Mouse (Mus musculus) lung, adult 2 months (tissue): Measurements from ENCODE around the gene Nrxn3.

Experiments
- CTCF ChIP-seq: fragments of 200-500 bp; IDR thresholded peaks from 2 replicates; pipeline ENCODE4 v1.5.1; 2011; ENCODE audit warnings: mild to moderate bottlenecking, low read length, control low read depth; ENCODE audit not compliant: insufficient read depth
- POLR2A ChIP-seq: fragments of 200-500 bp; IDR thresholded peaks from 2 replicates; pipeline ENCODE4 v1.6.1; 2011; ENCODE audit warnings: low read depth, mild to moderate bottlenecking, control low read depth, low read length, borderline replicate concordance; ENCODE audit errors: extremely low read depth

- no peak for TF ChIP-seq POLR2A
- TF ChIP-seq CTCF: no peak
These were observed 672.6 kb downstream of the Nrxn3 start for GRCm38 (mm10) chr12:89395121-89395792.
